Mouse (Mus musculus): ENCODE results near the gene Mx1. TPM values are rescaled to one million over a fixed set of nuclear protein-coding genes. Genes with fewer than 3 reads are reported as not detected.

Gene Mx1
- total and polyA plus RNA-seq, 2 experiments from 2014 or later = 0.07 to 0.71 TPM

GRCm38 (mm10) chr16:97500901-97501300 lies 38.2 kb upstream of the Mx1 start:
- WGBS = 94% methylated on average over 7 of the region's 7 CpGs

GRCm38 (mm10) chr16:97499450-97499849 lies 36.7 kb upstream of the Mx1 start:
- Histone ChIP-seq H3K4me3 (ENCODE audit: low read depth, low read length) (no peak overlapping the region), H3K9ac (no peak overlapping the region), H3K27ac (ENCODE audit: low read depth, low read length) (no peak overlapping the region), H3K36me3 (ENCODE audit: insufficient read depth) (no peaks in the 10 kb centered on the region), H3K27me3 (ENCODE audit: insufficient read depth, low read length) (no peaks in the 10 kb centered on the region), H3K4me1 (ENCODE audit: insufficient read depth) (no peaks in the 10 kb centered on the region), H3K4me2 (ENCODE audit: low read depth) (no peak overlapping the region), H3K9me3 (ENCODE audit: low read length) (no peaks in the 10 kb centered on the region)
- TF ChIP-seq CTCF (IDR thresholded peaks at IDR 0.05; ENCODE audit: low read depth) = no peak
- DNase-seq (no peak), ATAC-seq (no peak)
- WGBS = 93% methylated on average over 7 of the region's 7 CpGs

More at GRCm38 (mm10) chr16:97500901-97501300, 38.2 kb upstream of the Mx1 start:
- Histone ChIP-seq H3K36me3 (ENCODE audit: insufficient read depth) (no peaks in the 10 kb centered on the region), H3K4me1 (ENCODE audit: insufficient read depth) (no peaks in the 10 kb centered on the region), H3K9me3 (ENCODE audit: low read length) (no peaks in the 10 kb centered on the region), H3K4me3 (ENCODE audit: low read depth, low read length) (no peak overlapping the region), H3K27ac (ENCODE audit: low read depth, low read length) (no peak overlapping the region), H3K4me2 (ENCODE audit: low read depth) (no peak overlapping the region), H3K9ac (no peak overlapping the region), H3K27me3 (ENCODE audit: insufficient read depth, low read length) (no peaks in the 10 kb centered on the region)
- ATAC-seq (no peak), DNase-seq (no peak)
- no peak for TF ChIP-seq CTCF (IDR thresholded peaks at IDR 0.05; ENCODE audit: low read depth)

GRCm38 (mm10) chr16:97498139-97498538 lies 35.4 kb upstream of the Mx1 start:
- H3K27me3 ChIP-seq (ENCODE audit: insufficient read depth, low read length) = no peaks in the 10 kb centered on the region
- WGBS = 92% methylated on average over 3 of the region's 3 CpGs
- no peak overlapping the region for H3K4me3 ChIP-seq (ENCODE audit: low read depth, low read length)
- TF ChIP-seq CTCF (IDR thresholded peaks at IDR 0.05; ENCODE audit: low read depth) = no peak
- ATAC-seq (no peak), DNase-seq (no peak)
- no peaks in the 10 kb centered on the region for H3K4me1 ChIP-seq (ENCODE audit: insufficient read depth)
- no peak overlapping the region for H3K9ac ChIP-seq
- no peak overlapping the region for H3K27ac ChIP-seq (ENCODE audit: low read depth, low read length)
- H3K9me3 ChIP-seq (ENCODE audit: low read length) = no peaks in the 10 kb centered on the region
- H3K36me3 ChIP-seq (ENCODE audit: insufficient read depth) = no peaks in the 10 kb centered on the region
- H3K4me2 ChIP-seq (ENCODE audit: low read depth) = no peak overlapping the region

GRCm38 (mm10) chr16:97497682-97498081 lies 35.0 kb upstream of the Mx1 start:
- no peak for DNase-seq
- ATAC-seq = no peak

GRCm38 (mm10) chr16:97496026-97496425 lies 33.3 kb upstream of the Mx1 start:
- Histone ChIP-seq H3K27me3 (ENCODE audit: insufficient read depth, low read length) (no peaks in the 10 kb centered on the region), H3K36me3 (ENCODE audit: insufficient read depth) (no peaks in the 10 kb centered on the region), H3K4me3 (ENCODE audit: low read depth, low read length) (no peak overlapping the region), H3K9ac (no peak overlapping the region), H3K4me1 (ENCODE audit: insufficient read depth) (no peaks in the 10 kb centered on the region), H3K27ac (ENCODE audit: low read depth, low read length) (no peak overlapping the region), H3K4me2 (ENCODE audit: low read depth) (no peak overlapping the region), H3K9me3 (ENCODE audit: low read length) (no peaks in the 10 kb centered on the region)
- ATAC-seq (no peak), DNase-seq (no peak)
- no peak for TF ChIP-seq CTCF (IDR thresholded peaks at IDR 0.05; ENCODE audit: low read depth)
- WGBS = 48% methylated on average over 3 of the region's 3 CpGs

More at GRCm38 (mm10) chr16:97497682-97498081, 35.0 kb upstream of the Mx1 start:
- no peaks in the 10 kb centered on the region for H3K9me3 ChIP-seq (ENCODE audit: low read length)
- 67% methylated on average over 5 of the region's 5 CpGs for WGBS
- H3K9ac ChIP-seq = no peak overlapping the region
- no peaks in the 10 kb centered on the region for H3K4me1 ChIP-seq (ENCODE audit: insufficient read depth)
- H3K27me3 ChIP-seq (ENCODE audit: insufficient read depth, low read length) = no peaks in the 10 kb centered on the region
- H3K27ac ChIP-seq (ENCODE audit: low read depth, low read length) = no peak overlapping the region
- TF ChIP-seq CTCF (IDR thresholded peaks at IDR 0.05; ENCODE audit: low read depth) = no peak
- no peaks in the 10 kb centered on the region for H3K36me3 ChIP-seq (ENCODE audit: insufficient read depth)
- no peak overlapping the region for H3K4me3 ChIP-seq (ENCODE audit: low read depth, low read length)
- H3K4me2 ChIP-seq (ENCODE audit: low read depth) = no peak overlapping the region

GRCm38 (mm10) chr16:97492369-97492768 lies 29.7 kb upstream of the Mx1 start:
- 86% methylated on average over 1 of the region's 1 CpGs for WGBS
- no peak overlapping the region for H3K4me3 ChIP-seq (ENCODE audit: low read depth, low read length)

GRCm38 (mm10) chr16:97478655-97479054 lies 15.9 kb upstream of the Mx1 start:
- no peak for DNase-seq
- no peak overlapping the region for H3K4me2 ChIP-seq (ENCODE audit: low read depth)
- no peaks in the 10 kb centered on the region; the same call in 1 of the 2 replicates for H3K4me1 ChIP-seq (ENCODE audit: insufficient read depth)
- no peak overlapping the region for H3K4me3 ChIP-seq (ENCODE audit: low read depth, low read length)
- no peaks in the 10 kb centered on the region for H3K9me3 ChIP-seq (ENCODE audit: low read length)
- no peak for ATAC-seq
- TF ChIP-seq CTCF (IDR thresholded peaks at IDR 0.05; ENCODE audit: low read depth) = no peak
- WGBS = 80% methylated on average over 2 of the region's 2 CpGs
- H3K9ac ChIP-seq = no peak overlapping the region
- H3K36me3 ChIP-seq (ENCODE audit: insufficient read depth) = no peaks in the 10 kb centered on the region
- H3K27ac ChIP-seq (ENCODE audit: low read depth, low read length) = no peak overlapping the region
- H3K27me3 ChIP-seq (ENCODE audit: insufficient read depth, low read length) = no peaks in the 10 kb centered on the region

More at GRCm38 (mm10) chr16:97492369-97492768, 29.7 kb upstream of the Mx1 start:
- H3K4me2 ChIP-seq (ENCODE audit: low read depth) = no peak overlapping the region
- ATAC-seq (no peak), DNase-seq (no peak)
- TF ChIP-seq CTCF (IDR thresholded peaks at IDR 0.05; ENCODE audit: low read depth) = no peak
- H3K9me3 ChIP-seq (ENCODE audit: low read length) = no peaks in the 10 kb centered on the region
- H3K36me3 ChIP-seq (ENCODE audit: insufficient read depth) = no peaks in the 10 kb centered on the region
- H3K4me1 ChIP-seq (ENCODE audit: insufficient read depth) = no peaks in the 10 kb centered on the region
- H3K27me3 ChIP-seq (ENCODE audit: insufficient read depth, low read length) = no peaks in the 10 kb centered on the region
- H3K9ac ChIP-seq = no peak overlapping the region
- H3K27ac ChIP-seq (ENCODE audit: low read depth, low read length) = no peak overlapping the region
